Mouse (Mus musculus) midbrain, postnatal 0 days (tissue): ENCODE results near the gene Rai1. TPM values are rescaled to one million over a fixed set of nuclear protein-coding genes. Genes with fewer than 3 reads are reported as not detected.
A peak's percentile ranks its signal among the peaks of the same experiment; 100 is the strongest.

ENCODE experiments used
- ATAC-seq: fragments of 200-750 bp; cut with Nextera tagmentation; 2 replicates; pipeline ENCODE4 v1.8.0; 2017; ENCODE audit warnings: moderate number of reproducible peaks, mild to moderate bottlenecking, moderate TSS enrichment, moderate library complexity; ENCODE audit not compliant: low FRiP score
- DNase-seq: peaks from one replicate; pipeline ENCODE4 v3.0.0-alpha.2; 2015; ENCODE audit warnings: low spot score
- H3K27ac ChIP-seq: fragments of 300-500 bp; sonication (generic); 2 replicates; pipeline ENCODE4 v1.5.1; 2014; ENCODE audit warnings: low read depth, mild to moderate bottlenecking, low read length, mixed read lengths
- H3K27me3 ChIP-seq: fragments of 300-500 bp; sonication (generic); 2 replicates; pipeline ENCODE4 v1.6.1; 2014; ENCODE audit warnings: low read length, control low read depth, mixed read lengths; ENCODE audit not compliant: insufficient read depth
- H3K36me3 ChIP-seq: fragments of 300-500 bp; sonication (generic); 2 replicates; pipeline ENCODE4 v1.6.1; 2014; ENCODE audit warnings: low read length, control low read depth, mixed read lengths; ENCODE audit not compliant: insufficient read depth
- H3K4me1 ChIP-seq: fragments of 300-500 bp; sonication (generic); 2 replicates; pipeline ENCODE4 v1.6.1; 2014; ENCODE audit warnings: mild to moderate bottlenecking, control low read depth, antibody characterized with exemption, low read length, mixed read lengths; ENCODE audit not compliant: insufficient read depth
- H3K4me2 ChIP-seq: fragments of 300-500 bp; sonication (generic); 2 replicates; pipeline ENCODE4 v1.6.1; 2014; ENCODE audit warnings: low read depth, mild to moderate bottlenecking, low read length, mixed read lengths; ENCODE audit not compliant: poor library complexity, severe bottlenecking
- H3K4me3 ChIP-seq: fragments of 300-500 bp; sonication (generic); 2 replicates; pipeline ENCODE4 v1.5.1; 2014; ENCODE audit warnings: low read depth, mild to moderate bottlenecking, low read length, moderate library complexity
- H3K9ac ChIP-seq: fragments of 300-500 bp; sonication (generic); replicated peaks from 2 replicates; pipeline ENCODE4 v1.6.1; 2014; ENCODE audit warnings: mild to moderate bottlenecking, low read length, moderate library complexity, mixed read lengths; ENCODE audit not compliant: poor library complexity, severe bottlenecking
- H3K9me3 ChIP-seq: fragments of 300-500 bp; sonication (generic); 2 replicates; pipeline ENCODE4 v1.6.1; 2016; ENCODE audit warnings: low read length, control low read depth
- CTCF ChIP-seq: IDR thresholded peaks from 2 replicates; pipeline ENCODE4 v1.5.1; 2016; ENCODE audit warnings: antibody characterized with exemption, mild to moderate bottlenecking
- WGBS: fragments of 180-500 bp; shearing (Covaris S2); extraction: QIAGEN DNeasy Blood & Tissue Kit; methylation state at CpG from one replicate; pipeline ENCODE4 v1.1.7; 2014; 5-methylcytosine and 5-hydroxymethylcytosine counted together
- polyA plus RNA-seq: library from polyadenylated mRNA; unstranded; fragments of >200 nt; fragmentation: Nextera tagmentation; extraction: Ambion mirVana; gene quantifications from 2 replicates; pipeline ENCODE4 v1.2.1, GENCODE M21; 2015
- total RNA-seq: library from RNA; depleted of rRNA; stranded (reverse); fragments of >200 nt; gene quantifications from 2 replicates; pipeline ENCODE4 v1.2.3, GENCODE M21; 2014

Gene Rai1
- total and polyA plus RNA-seq, 2 experiments from 2014 or later, result 22.0 to 66.8 TPM

DNA sequence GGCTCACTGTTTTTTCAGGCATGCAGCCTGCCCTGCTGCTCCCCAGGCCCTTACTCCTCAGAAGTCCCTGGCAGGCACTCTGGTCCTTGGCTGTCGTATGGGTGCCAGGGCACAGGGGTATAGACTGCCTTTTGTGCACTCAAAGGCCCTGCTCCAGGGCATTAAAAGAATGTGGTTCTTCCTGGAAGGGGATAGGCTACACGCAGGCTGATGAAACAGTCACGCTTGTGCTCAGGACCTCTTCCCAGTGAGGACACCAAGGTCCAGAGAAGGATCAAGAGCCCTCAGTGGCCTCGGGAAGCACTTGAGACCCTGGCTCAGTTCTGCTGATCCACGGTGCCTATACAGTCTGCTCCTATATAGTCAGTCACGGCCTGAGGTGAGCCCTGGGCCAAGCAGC, 108.5 kb downstream of the Rai1 start:
- H3K27me3 ChIP-seq, result no peaks in the 10 kb centered on the region
- H3K4me2 ChIP-seq, result no peak overlapping the region
- H3K4me1 ChIP-seq, result peaks cover 15% of the 10 kb centered on the region
- no peaks in the 10 kb centered on the region for H3K36me3 ChIP-seq
- no peak overlapping the region for H3K9ac ChIP-seq
- no peak overlapping the region for H3K4me3 ChIP-seq
- ATAC-seq (no peak), DNase-seq (no peak)
- no peak overlapping the region for H3K27ac ChIP-seq
- 60% methylated on average over 6 of the region's 6 CpGs for WGBS
- no peaks in the 10 kb centered on the region for H3K9me3 ChIP-seq
- no peak for TF ChIP-seq CTCF

DNA sequence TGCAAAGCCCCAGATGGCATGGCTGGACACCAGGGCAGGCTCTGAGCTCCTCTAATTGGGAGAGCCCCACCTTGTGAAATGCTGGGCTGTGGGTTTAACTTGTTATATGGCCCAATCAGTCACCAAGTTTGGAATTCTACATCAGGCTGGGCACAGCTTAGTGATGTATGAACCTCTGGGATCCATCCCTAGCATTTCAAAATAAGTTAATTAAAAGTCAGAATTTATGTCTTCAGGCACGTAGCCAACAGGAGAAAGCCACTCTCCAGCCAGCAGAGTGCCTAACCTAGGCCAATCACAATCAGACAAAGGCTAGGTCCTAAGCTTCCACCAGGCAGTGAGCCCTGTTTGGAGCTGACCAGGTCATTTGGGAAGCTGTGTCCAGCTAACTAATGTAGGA, 111.9 kb downstream of the Rai1 start:
- 82% methylated on average over 1 of the region's 1 CpGs for WGBS
- no peaks in the 10 kb centered on the region for H3K36me3 ChIP-seq
- 0 out of 2 replicates have a peak, but pooled peaks cover 5% of the 10 kb centered on the region for H3K4me1 ChIP-seq
- no peak overlapping the region for H3K4me3 ChIP-seq
- ATAC-seq, result no peak
- no peak for DNase-seq
- no peak for TF ChIP-seq CTCF
- H3K9me3 ChIP-seq, result no peaks in the 10 kb centered on the region
- H3K27ac ChIP-seq, result no peak overlapping the region
- no peak overlapping the region for H3K4me2 ChIP-seq
- H3K9ac ChIP-seq, result no peak overlapping the region
- H3K27me3 ChIP-seq, result no peaks in the 10 kb centered on the region

DNA sequence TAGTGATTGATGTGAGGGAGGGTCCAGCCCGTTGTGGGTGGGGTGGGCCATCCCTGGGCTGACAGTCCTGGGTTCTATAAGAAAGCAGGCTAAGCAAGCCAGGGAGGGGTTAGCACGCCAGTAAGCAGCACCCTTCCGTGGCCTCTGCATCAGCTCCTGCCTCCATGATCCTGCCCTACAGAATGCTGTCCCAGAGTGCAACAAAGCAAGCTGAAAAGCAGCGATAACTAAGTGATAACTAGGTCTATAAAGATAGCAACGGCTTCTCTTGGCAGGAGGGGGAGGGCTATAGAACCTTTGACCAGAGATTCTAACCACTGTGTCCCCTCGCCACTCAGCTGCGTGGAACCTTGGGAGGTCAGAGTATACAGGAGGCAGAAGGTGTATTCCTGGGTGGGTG, 112.7 kb downstream of the Rai1 start:
- no peak overlapping the region for H3K27ac ChIP-seq
- no peaks in the 10 kb centered on the region for H3K36me3 ChIP-seq
- H3K9me3 ChIP-seq, result no peaks in the 10 kb centered on the region
- ATAC-seq, result no peak
- H3K4me3 ChIP-seq, result no peak overlapping the region
- TF ChIP-seq CTCF, result no peak
- H3K4me1 ChIP-seq, result 0 out of 2 replicates have a peak, but pooled peaks cover 5% of the 10 kb centered on the region
- whole genome bisulfite sequencing, result 93% methylated on average over 7 of the region's 7 CpGs
- no peak for DNase-seq
- H3K9ac ChIP-seq, result no peak overlapping the region
- H3K27me3 ChIP-seq, result no peaks in the 10 kb centered on the region
- H3K4me2 ChIP-seq, result no peak overlapping the region

DNA sequence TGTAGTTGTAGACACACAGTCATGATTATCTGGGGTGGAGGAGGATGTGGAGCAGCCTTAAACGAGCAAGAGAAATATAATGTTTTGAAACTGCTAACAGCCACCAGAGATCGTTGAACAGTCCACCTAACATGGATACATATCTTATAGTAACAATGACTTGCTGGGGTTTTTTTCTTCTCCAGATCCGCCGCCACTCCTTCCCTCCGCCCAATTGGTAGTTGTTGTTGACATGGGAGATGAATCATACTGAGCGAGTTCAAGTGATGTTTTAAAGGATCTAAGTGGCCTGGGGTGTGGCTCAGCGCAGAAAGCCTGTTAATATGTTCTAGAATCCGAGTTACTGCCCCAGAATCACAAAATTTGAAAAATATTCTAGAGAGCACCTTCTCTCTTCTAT, 114.8 kb downstream of the Rai1 start:
- no peak overlapping the region for H3K27ac ChIP-seq
- peak overlapping the region; percentile 48 for H3K4me3 ChIP-seq
- DNase-seq (no peak), ATAC-seq (no peak)
- WGBS, result 48% methylated on average over 8 of the region's 8 CpGs
- H3K4me2 ChIP-seq, result peak overlapping the region; percentile 53
- TF ChIP-seq CTCF, result no peak
- H3K36me3 ChIP-seq, result no peaks in the 10 kb centered on the region
- peaks cover 5% of the 10 kb centered on the region; the same call in 1 of the 2 replicates for H3K4me1 ChIP-seq
- no peaks in the 10 kb centered on the region for H3K27me3 ChIP-seq
- peak overlapping the region; percentile 48 for H3K9ac ChIP-seq
- H3K9me3 ChIP-seq, result no peaks in the 10 kb centered on the region

DNA sequence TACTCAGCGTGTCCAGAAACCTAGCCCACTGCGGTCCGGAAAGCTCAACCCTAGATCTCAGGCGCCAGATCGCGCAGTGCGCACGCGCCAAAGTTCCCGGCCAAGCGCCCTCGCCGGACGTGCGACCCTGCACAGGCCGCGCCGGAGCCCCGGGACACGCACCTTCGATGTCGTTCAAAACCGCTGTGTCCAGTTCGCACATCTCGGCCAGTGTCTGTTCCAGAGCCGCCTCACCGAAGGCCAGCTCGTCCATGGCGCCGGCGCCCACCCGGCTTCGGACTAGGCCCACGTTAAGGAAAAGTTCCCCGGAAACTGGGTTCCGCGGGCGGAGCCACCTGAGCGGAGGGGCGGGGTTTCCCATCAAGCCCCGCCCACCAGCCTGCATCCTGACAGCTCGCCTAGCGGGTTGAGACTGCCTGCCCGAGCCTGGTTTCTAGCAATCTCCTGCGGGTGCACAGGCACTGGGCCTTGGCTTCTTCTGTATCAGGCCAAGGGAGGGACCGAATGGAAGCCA, 115.5 kb downstream of the Rai1 start:
- Histone ChIP-seq H3K4me2 (peak overlapping the region; percentile 53), H3K4me1 (peaks cover 5% of the 10 kb centered on the region; the same call in 1 of the 2 replicates), H3K27ac (peak overlapping the region; percentile 19; the same call in 1 of the 2 replicates), H3K27me3 (no peaks in the 10 kb centered on the region), H3K9me3 (no peaks in the 10 kb centered on the region), H3K4me3 (peak overlapping the region; percentile 48), H3K9ac (peak overlapping the region; percentile 48), H3K36me3 (no peaks in the 10 kb centered on the region)
- peak; percentile 38 for ATAC-seq
- DNase-seq, result peak; percentile 89
- no peak for TF ChIP-seq CTCF
- WGBS, result under 1% methylated on average over 41 of the region's 46 CpGs

DNA sequence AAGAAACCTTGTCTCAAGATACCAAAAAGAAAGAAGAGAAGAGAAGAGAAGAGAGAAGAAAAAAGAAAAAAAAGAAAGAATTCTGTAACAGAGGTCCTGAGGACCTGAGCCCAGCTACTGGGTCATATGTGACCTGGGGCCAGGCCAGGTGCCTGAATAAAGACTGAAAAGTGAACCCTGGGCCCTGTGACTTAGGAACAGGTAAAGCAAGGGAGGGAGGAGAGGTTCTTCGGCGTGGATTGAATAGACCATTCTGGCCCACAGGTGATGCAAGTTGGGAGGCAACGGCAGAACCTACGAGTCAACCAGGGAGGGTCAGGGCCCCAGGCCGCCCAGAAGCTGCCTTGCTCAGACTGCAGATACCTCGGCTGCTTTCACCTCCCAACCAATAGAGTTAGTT, 116.6 kb downstream of the Rai1 start:
- TF ChIP-seq CTCF, result no peak

More for the DNA sequence above, 116.6 kb downstream of the Rai1 start:
- Histone ChIP-seq H3K4me2 (no peak overlapping the region), H3K9ac (no peak overlapping the region), H3K27me3 (no peaks in the 10 kb centered on the region), H3K4me1 (peaks cover 5% of the 10 kb centered on the region; the same call in 1 of the 2 replicates), H3K9me3 (no peaks in the 10 kb centered on the region), H3K36me3 (no peaks in the 10 kb centered on the region; the same call in 1 of the 2 replicates), H3K27ac (no peak overlapping the region), H3K4me3 (no peak overlapping the region)
- no peak for DNase-seq
- ATAC-seq, result no peak
- 91% methylated on average over 6 of the region's 6 CpGs for WGBS
